Mouse (Mus musculus): ENCODE results near the gene Pigp. TPM values are rescaled to one million over a fixed set of nuclear protein-coding genes. Genes with fewer than 3 reads are reported as not detected.
A peak's percentile ranks its signal among the peaks of the same experiment; 100 is the strongest.

Pigp gene
- 100 to 1,000 TPM; 163 to 198 (median 181) TPM for total RNA-seq (2022)

DNA sequence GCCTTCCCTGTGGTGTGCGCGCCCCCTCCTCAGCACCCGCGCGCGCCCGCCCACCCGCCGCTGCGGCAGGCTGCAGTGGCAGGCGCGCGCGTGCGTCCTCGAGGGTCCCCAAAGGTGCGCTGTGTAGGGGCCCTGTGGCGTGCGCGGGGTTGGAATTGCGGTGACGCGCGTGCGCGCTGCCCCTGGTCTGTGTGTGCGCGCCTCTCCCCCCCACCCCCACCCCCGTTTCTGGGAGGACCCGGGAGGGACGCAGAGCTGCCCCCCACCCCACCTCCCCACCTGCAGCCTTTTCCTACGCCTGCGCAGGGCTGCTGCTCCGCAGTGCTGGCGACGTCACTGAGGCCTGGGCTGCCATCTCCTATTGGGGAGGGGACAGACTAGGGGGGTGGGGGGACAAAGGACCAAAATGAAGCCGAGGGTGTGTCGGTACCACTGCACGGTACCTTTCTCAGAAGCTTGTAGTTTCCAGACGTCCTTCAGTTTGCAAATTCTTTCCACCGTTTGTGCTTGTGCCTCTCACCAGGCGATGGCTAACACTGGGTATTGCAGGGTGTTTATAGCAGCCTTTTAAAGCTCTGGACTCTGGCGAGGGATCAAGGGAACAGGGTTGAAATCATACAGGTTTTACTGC lies at the start of gene Pigp:
Gene Pigp (minus strand): TSS at position 542 of the 631 bp plus-strand sequence.
- peak in 1 of 2 experiments; percentile 33 for DNase-seq (ENCODE audit: low spot score in 2 of 2)

- DNase-seq (ENCODE audit: low spot score in 2 of 2), result no peak
Observed at GRCm38 (mm10) chr16:94420498-94420897, 48.9 kb upstream of the Pigp start.

DNA sequence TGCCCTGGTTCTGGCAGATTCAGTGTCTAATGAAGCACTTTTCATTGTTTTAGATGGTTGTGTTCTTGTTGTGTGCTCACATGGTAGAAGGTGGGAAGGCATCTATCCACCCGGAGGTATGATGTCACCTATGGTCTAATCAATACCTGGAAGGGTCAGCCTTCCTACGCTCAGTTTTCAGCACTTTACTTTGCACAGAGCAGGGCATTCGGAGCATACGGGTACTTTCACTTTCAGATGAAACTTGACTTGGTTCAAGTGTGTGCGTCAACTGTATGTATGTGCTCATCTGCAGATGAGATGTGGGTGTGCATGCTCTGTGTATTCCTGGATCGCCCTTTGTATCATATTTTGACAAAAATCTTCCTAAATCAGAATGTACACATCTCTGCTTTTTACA lies 42.5 kb upstream of the Pigp start:
- no peak for DNase-seq (ENCODE audit: low spot score in 2 of 2)

GRCm38 (mm10) chr16:94412760-94413159 lies 41.1 kb upstream of the Pigp start:
- no peak for DNase-seq (ENCODE audit: low spot score in 2 of 2)

DNA sequence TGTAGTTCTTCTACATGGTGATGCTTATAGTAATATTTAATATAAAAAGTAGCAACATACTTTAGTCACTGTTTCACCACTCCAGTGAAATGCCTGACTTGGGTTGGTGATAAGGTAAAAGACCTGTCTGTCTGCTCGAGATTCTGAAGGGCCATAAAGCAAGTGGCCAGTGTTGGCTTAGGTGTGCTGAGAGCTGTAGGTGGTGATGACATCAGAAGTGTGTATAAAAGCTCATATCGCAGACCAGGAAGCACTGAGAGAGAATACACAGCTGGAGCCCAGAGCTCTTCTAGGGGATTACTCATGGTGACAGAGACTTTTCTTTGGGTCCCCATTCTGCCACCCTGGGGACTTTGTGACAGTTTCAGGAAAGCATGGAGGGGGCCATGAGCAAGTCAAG lies 40.6 kb upstream of the Pigp start:
- no peak for DNase-seq (ENCODE audit: low spot score in 2 of 2)

DNA sequence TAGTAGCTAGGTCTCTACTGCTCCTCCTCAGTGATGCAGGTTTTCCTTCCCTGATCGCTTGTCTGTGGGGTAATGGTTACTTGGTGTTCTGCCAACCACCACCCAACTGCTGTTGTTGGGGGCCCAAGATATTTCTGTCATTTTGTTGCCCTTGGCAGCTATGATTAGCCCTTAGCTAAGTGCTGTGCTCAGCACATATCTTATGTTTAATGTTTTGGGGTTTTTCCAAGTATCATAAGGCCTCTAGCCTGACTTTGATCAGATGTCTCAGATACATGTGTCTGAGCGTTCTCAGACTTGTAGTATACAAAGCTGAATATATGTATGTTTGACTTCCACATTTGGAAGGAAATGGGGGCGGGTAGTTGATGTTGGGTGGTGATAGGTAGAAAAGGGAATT lies 39.6 kb upstream of the Pigp start:
- no peak for DNase-seq (ENCODE audit: low spot score in 2 of 2)

DNA sequence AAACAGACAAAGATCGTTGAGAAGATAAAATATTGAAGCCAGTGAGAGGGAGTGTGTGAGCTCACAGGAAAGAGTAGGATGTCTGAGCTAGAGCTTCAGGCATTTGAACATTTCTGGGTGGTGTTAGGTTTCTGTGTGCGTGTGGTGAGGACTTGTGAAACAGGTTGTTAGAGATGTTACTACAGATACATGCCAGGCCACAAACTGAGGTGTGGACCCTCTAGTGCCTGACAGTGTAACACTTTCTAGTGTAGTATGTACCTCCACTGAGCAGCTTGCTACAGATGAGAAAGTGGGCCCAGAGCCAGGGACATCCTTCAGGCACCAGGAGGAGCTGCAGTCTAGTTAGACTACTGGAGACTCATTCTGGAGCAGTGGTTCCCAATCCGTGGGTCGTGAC lies 30.5 kb upstream of the Pigp start:
- no peak for DNase-seq (ENCODE audit: low spot score in 2 of 2)

DNA sequence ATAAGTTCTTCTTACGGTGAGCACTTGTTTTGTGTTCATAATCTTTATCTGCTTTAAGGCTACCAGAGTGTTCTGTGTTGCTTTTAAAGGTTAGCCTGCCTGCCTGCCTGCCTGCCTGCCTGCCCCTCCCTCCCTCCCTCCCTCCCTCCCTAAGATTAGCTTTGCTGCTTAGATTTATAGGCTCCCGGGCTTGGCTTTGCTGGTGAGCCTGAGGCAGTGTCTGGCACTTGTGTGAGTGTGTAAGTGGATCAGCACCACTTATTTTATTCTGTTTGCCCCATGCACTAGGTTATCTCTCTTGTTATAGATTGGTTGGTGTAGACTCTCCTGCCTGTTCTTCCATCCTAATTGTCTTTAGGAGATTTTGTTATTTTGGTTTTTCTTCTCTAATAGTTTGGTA lies 30.0 kb upstream of the Pigp start:
- peak in 1 of 2 experiments; percentile 17 for DNase-seq (ENCODE audit: low spot score in 2 of 2)

DNA sequence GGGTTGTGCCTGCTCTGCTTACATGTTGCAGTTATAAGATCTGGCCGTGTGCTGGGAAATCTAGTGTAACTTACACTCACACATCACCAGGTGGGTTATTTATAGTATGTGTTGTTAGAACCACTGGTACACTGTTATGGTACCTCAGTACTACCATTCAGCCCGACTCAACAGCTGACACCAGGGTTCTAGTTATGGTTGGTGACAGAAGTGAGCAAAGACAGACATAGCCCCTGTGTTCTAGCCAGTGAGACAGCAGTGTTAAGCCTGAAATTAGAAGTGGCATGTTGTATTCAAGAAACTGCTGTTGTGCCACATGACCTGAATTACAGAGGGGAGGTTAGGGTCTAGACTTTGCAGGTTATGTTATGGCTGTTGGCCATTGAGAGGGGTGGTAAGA lies 27.5 kb upstream of the Pigp start:
- DNase-seq (ENCODE audit: low spot score in 2 of 2), result no peak

DNA sequence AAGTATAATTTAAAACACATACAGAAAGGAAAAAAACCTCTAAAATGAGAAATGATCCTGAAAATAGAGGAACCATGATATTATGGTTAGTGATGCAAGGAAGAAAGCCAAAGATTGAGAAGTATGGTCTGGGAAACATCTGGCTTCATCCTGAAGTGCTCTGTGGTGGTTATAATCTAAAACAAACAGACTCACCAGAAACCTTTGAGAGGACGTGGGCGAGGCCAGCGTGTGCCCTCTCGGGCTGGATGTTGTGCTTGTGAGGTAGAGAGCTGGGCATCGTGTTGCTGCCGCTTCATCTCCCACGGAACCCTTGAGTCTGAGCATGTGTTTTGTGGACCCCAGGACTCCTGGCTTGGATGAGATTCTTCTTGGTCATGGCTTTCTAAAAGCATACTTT lies 25.0 kb upstream of the Pigp start:
- no peak for DNase-seq (ENCODE audit: low spot score in 2 of 2)

GRCm38 (mm10) chr16:94395051-94395450 lies 23.4 kb upstream of the Pigp start:
- DNase-seq (ENCODE audit: low spot score in 2 of 2), result no peak

DNA sequence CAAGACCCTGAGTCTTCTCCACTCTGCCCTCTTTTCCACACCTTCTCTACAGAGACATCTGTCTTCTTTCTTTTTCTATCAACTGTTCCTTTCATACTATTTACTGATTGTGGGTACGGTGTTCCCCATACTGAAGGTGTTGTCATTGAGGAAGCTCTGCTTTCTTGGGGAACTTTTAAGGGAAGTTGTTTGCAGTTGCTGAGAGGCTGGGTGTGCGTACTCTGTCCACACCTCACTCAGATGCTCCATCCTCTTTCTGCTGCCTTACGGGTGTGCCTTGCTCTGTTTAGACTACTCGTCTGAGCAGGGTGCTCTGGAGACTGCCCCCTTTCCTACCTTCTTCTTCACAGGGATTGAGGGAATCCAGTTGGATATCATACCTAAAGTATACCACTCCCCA lies 20.7 kb upstream of the Pigp start:
- no peak for DNase-seq (ENCODE audit: low spot score in 2 of 2)

- no peak for DNase-seq (ENCODE audit: low spot score in 2 of 2)
Observed at GRCm38 (mm10) chr16:94387690-94388089, 16.0 kb upstream of the Pigp start.

DNA sequence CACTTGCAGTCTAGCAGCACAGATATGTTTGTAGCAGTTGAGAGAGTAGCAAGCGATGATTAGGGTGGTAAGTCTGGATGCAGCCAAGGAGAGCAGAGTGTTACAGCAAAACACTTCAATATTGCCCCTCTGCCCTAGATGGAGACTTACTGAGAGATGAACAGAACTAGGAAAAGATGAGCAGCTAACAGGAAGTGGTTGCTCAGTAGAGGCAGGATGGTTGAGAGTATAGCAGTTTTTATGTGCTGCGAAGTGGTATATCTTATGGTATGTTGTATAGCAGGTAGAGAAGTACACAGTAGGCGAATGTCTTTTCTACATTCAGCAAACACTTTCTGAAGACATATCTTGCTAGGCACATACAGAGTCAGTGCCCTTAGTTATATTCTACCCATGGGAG lies 11.6 kb upstream of the Pigp start:
- no peak for DNase-seq (ENCODE audit: low spot score in 2 of 2)

- no peak for DNase-seq (ENCODE audit: low spot score in 2 of 2)
Observed at GRCm38 (mm10) chr16:94379386-94379785, 7.7 kb upstream of the Pigp start.

GRCm38 (mm10) chr16:94370915-94371300 lies 734 bp downstream of the Pigp start:
- peak; percentile 54 to 66 for DNase-seq (ENCODE audit: low spot score in 2 of 2)

- peak; percentile 82 to 87 for DNase-seq (ENCODE audit: low spot score in 2 of 2)
Observed at GRCm38 (mm10) chr16:94370173-94370914, 1.3 kb downstream of the Pigp start, which contains the start of gene Ttc3. Gene Ttc3 (plus strand): TSS chr16:94370618.

DNA sequence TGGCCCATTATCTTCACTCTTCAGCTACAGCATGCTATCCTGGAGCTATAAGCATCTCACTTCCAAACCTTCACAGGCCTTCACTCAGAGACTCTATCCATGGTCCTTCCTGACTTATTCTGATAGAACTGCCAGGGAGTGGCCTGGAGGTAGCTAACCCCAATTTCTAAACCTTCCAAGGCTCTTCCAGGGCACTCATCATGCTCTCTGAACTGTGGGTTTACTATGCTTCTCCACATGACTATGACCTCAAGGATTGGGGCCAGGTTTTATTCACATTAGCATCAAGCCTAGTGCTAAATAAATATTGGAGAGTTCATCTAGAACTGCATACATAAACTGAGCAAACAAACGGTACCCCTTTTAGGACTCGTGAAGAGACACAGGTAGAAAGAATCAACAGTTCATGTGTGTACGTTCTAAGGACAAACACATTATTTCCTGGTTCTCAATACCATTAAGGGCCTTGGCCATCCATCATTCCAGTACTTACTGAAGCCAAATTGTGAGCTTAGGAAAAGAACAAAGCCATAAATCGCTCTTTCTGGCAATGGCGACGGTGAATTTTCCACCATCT lies 2.0 kb downstream of the Pigp start:
- no peak for DNase-seq (ENCODE audit: low spot score in 2 of 2)

DNA sequence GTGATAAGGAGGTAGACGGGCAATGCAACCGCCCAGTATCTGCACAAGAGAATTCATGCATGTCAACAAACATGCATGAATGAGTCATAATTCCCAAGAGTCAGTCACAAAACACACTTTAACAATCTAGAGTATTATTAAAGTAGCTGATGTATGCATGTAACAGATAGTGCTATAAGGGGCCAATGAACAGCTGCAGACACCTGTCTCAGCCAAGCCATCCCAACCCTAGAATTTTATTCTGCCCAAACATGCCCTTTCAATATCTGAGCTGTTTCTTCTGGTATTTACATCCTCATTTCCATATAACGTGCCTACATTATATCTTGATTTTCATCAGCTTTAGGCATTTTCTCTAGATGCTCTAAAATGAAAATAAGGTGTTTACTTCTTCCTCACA lies 6.2 kb downstream of the Pigp start:
- DNase-seq (ENCODE audit: low spot score in 2 of 2), result no peak

GRCm38 (mm10) chr16:94363814-94364213 lies 7.8 kb downstream of the Pigp start:
- DNase-seq (ENCODE audit: low spot score in 2 of 2), result no peak

DNA sequence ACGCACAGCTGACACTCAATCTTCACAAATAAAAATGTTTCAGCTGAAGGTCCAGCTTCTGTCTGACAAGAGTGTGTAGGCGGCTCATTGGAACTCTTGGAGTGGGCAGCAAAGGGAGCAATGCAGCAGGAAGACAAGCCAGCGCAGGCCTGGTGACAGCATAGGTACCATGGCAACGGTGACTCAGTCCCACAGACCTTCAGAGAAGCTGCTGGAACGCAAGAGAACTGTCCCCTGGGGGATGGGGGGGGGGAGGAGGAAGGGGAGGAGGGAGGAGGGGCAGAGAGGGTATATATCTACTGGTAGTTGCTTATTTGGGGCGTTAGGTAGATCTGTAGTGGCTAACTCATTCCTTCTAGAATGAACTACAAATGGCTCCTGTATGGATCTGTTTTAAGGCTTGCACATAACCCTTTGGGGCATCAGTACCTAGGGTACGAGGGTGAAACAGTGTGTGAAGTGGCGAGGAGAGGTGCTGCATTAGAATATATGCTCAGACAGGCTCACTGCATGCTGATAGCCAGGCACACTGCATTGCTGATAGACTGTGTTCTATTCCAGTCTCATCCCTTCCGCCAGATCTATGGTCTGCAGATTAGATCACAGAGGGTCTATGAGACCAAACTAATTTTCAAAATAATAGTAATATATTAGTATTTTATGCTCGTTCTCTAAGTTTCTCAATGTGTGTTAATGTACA lies 9.3 kb downstream of the Pigp start:
- DNase-seq (ENCODE audit: low spot score in 2 of 2), result no peak

All from gastrocnemius, adult 8-10 months (tissue).